Mouse (Mus musculus) fibroblast of lung, adult 2 months (primary cell): ENCODE measurements at regions not wholly inside any gene's neighbourhood (a gene's known extent, or its start where the extent isn't known, plus 50 kb on each side); places are given as distances from the start of the nearest gene placed in this dataset.

Experiments
- DNase-seq: peaks from one replicate; pipeline ENCODE4 v3.0.0-alpha.2; 2011; ENCODE audit warnings: low read depth

DNA sequence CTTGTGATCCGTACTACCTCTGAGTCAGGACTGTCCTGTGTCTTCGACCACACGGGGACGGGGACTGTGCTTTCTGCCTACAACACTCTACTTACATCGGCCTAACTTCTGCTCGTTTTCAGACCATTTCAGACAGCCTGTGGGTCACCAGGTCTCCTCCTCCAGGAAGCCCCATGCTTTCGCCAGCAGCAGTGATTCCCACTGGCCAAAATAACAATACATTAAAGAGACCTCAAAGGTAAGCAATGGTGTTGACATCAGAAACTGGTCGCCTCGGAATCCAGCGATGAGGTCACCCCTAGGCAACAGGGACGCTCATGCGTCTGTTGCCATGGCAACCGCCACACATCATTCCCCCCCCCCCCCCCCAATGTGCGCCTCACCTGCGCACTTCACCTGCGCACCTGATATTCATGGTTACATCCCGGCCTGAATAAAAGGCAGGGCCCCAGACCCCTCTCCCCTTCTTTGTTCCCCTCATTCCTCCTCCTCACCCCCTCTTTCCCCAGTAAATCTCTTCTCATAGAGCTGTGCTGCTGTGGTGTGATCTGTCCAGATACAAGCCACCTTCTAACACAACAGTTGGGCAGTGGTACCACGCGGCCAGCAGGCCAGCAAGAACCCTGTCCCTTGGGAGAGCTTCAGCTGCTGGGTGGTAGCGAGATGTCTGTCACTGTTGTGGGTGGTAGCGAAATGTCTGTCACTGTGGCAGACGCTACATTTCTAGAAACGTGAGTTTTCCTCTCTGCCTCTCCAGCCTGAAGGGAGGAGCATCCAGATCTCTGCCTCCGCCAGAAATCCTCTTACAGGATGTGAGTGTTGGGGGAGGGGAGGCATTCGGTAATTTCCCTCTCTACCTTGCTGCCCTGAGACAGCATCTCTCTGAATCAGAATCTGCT is 145.0 kb downstream of the Setd4 start:
- no peak for DNase-seq

- no peak for DNase-seq
Observed at GRCm38 (mm10) chr16:93458011-93458585, 145.8 kb downstream of the Setd4 start.

DNA sequence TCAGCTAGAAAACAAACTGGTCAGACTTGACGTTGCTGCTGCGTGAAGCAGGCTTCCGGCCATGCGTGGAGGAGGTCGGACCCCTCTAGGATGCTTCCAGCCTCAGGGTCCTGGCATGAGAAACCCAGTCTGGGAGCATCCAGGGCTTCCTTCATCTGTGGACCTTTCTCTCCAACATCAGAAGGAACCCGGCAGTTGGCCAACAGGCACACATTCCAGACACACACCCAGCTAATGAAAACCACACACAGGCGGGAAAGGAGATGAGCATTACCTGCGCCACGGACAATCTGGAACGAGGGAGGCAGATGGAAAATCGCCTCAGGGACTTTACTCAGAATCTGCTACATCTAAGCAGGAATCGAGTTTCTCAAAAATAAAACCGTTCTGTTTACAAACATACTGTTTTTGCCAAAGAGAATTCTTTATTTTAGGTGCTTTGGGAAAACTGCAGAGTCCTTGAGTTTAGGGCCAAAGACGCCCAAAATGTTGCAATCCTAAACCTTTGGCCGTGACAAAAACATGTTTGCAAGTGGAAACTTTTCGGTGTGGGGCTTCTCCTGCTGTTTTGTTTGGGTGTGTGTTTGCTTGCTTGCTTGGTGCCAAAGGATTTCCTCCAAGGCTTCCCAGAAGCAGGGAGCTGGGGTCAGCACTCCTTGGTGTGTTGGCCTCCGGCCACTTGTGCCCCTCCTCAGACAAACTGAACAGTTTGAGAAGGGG is 147.0 kb downstream of the Setd4 start:
- peak; percentile 79 for DNase-seq

DNA sequence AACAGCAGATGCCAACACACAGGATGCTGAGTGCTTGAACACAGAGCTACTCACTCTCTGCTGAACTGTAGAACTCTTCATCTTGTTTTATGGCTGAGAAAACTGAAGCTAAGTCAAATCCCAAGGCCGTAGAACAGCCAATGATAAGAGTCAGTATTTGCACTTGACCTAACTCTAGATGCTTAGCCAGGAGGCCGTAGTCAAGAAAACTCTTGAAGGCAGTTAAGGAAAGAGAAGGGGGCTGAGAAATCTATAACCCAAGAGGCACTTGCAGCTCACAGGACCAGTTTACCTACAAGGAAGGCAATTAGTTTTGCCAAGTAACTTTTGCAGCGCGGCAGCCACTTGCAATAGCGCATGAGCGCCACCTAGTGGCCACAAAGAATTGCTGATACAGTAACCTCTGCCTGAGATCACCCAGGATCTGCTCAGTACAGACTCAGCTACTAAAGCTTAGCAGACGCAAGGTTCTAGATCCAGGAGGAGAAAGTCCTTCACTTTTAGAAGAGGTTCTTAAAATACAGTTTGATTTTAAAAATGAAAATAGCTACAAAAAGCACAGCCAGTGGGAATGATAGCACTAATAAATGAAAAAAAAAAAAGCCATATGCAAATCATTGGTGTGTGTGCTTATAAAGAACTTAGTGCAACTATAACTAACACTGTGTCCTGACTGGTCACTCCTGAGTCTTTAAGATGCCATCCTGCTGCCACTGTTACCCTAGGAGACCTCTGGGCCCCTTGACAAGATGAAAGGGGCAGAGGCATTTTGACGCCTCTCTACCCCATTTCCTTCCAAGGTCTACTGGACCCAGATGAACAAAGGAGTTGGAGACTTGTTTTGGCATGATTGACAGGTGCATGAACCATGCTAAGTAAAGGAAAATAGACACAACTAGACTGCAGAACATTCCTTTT is 149.5 kb downstream of the Setd4 start:
- DNase-seq: peak; percentile 78

DNA sequence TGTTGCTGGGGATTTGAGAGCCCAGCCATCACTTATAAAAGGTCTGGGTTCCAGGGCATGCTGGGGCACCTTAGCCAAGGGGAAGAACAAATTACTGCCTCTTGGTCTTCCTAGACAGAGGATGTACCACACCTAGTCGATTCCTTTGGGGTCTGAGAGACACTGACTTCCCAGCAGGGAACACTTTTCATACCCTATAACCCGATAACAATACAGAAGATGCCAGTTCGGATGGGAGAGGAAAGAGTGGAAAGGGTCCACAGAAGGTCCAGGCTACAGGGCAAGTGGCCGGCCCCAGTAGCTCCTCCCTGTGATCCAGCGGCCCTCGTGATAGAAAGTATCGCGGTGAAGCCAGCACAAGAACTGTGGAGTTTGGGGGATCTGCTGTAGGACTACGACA is 150.8 kb downstream of the Setd4 start:
- no peak for DNase-seq

DNA sequence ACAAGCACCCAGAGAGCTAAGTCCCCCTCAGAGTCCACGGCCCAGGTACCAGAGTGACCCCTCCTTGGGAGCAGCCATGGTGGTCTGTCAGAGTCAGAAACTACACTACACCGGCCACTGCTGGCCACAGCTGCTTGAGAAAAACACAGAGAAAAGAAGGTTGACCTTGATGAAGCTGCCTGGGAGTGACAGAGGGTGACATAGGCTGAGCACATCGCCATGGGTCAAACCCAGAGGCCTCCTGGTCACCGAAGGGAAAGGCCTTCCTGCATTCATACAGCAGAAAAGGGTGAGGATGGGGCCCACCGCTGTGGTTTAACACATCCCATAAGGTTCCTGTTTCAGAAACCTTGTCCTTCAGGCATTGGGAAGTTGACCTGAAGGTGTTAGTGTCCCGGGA is 153.0 kb downstream of the Setd4 start:
- no peak for DNase-seq

DNA sequence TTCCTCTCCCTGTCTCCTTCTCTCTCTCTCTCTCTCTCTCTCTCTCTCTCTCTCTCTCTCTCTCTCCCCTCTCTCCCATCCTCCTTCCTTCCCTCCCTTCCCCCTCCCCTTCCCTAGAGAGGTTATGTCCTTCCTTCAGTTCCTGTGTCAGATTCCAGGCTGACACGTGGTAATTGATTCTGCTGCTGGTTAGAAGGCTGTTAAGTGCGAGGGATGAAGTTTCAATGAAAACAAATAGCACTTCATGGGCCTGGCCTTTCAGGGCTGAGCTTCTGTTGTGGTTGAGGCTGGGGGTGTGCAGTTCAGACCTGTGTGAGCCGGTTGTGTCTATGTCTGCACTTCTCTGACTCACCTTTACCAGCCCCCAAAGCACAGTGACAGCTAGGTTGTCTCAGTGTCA is 153.9 kb downstream of the Setd4 start:
- DNase-seq: no peak

- DNase-seq: no peak
Observed at GRCm38 (mm10) chr16:93448124-93448523, 155.7 kb downstream of the Setd4 start.

DNA sequence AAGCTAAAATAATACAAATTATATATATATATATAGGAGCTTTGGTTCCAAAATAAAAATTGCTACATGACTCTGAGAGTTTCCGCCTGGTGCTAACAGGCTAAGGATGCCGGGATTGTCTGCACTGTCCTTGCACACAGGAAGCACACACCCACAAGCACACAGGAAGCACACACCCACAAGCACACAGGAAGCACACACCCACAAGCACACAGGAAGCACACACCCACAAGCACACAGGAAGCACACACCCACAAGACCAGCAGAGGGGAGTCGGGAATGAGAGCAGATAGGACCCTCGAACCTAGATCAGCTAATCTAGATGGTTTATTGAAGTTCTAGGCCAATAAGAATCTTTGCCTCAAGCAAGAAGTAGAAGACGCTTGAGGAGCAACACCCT is 156.9 kb downstream of the Setd4 start:
- DNase-seq: no peak

DNA sequence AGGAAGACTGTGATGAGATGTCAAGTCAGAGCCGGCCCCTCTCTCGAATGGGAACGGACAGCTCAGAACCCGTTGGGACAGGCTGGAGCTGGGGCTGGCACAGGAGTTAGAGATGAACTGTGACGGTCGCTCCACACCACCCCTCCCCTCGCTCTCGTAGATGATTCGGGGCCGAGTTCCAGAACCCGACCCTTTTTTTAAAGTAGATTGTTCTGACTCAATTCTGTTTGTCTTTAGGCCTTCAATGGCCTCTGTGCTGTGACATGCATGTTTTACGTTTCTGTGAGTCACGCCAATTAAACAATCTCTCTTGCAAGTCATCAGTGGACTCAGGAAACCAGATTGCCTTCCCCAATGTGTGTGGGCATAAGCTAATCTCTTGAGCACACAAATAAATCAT is 157.7 kb downstream of the Setd4 start:
- no peak for DNase-seq

DNA sequence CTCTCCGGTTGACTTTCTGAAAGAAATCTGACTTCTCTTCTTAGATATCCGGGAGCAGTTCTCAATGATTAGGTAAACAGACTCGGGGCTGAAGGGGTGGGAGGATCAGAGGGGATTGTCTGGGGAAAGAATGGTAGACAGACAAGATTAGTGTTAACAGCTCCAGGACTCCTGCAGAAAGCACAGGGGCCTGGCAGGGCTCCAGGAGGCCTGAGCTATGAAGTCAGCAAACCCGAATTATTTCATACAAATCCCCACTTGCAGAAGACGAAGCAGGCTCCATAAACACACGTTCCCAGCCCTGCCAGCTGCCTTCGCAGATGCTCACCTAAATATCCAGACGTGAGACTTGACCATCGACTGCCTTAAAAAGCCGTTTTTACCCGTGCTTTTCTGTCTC is 161.0 kb downstream of the Setd4 start:
- no peak for DNase-seq

DNA sequence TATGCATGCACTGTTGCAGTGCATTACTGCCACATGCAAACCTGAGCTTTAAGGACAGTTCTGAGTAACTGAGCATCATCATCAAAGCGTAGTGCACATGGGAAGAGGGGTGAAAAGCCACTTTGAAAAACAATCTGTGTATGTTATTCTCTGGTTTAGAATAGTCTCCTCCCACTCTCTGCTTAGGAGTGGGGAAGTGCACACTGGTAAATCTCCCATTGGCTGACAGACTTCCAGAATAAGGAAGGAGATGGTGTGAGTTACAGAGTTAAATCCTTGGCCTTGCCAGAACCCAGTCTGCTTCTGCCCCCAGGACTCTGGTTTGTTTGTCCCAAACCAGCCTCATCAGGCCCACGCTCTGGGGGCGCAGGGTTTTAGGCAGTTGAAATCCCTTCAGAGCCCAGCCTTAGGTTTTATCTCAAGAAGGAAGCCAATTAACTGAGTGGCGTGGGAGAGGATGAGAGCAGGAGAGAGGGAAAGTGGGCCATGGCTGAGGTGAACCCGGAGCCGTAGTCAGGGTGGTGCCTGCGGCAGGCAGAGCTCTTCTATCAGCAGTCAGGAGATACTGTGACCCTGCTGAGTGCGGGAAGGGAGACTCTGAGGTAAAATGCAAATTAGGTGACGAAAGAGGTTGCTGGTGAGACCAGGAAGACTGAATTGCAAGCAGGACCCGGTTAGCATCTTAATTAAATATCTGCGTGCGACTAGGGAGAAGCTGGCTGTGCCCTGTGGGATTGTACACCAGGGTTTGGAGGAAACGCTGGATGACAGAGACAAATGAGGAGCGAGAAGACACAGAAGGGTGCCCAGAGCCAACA is 166.0 kb downstream of the Setd4 start:
- DNase-seq: no peak

DNA sequence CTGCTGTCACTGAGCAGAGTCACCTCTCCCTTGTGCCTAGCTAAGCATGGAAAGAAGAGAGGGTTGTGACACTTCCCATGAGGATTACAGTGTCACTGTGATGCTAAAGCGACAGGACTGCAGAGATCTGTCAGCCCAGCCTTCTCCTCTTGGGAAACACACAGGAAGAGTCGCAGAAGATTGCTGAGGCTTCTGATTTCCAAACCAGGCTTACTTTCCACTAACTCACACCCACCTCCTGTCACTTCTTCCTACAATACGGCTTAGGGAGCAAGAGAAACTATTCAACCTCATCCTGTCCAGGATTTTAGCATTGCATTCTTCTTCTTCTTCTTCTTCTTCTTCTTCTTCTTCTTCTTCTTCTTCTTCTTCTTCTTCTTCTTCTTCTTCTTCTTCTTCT is 167.1 kb downstream of the Setd4 start:
- no peak for DNase-seq

DNA sequence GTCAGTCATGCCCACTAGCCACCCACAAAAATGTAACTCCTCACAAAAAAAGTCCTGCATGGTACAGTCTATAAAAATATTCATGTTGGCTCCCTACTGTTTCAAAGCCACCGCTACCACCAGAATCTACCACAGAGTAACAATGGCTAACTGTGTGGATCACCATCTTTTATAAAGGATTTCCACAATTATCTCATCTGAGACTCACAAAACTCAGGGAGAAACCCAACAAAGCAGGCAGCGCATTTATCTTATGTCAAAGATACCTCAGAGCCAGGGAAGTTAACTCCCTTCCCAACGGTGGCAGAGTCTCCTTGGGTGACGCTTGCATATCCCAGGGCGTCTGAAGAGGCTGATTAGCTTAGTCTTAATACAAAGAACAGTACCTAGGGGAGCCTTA is 172.5 kb downstream of the Setd4 start:
- no peak for DNase-seq

- no peak for DNase-seq
Observed at GRCm38 (mm10) chr16:93429324-93429781, 174.5 kb downstream of the Setd4 start.

- no peak for DNase-seq
Observed at GRCm38 (mm10) chr16:93427264-93427663, 176.6 kb downstream of the Setd4 start.

GRCm38 (mm10) chr16:93425731-93426130 is 178.1 kb downstream of the Setd4 start:
- peak; percentile 67 for DNase-seq

DNA sequence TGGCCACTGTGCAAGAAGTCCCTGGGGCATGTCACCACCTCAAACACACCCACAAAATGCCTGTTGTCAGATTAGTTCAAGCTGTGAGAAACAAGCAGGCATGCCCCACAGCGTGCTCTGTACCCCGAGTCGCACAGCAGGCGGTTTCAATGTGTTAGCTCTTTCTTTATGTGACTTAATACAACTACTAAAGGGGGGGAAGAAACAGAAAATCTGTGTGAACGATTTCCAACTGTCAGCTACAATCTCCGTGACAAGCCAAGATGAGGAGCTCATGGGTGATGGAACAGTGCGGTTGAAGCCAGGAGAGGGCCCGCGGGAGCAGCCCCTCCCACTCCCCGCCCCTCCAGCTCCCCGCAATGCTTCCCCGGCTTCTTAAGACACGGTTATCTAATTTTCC is 180.7 kb downstream of the Setd4 start:
- no peak for DNase-seq

DNA sequence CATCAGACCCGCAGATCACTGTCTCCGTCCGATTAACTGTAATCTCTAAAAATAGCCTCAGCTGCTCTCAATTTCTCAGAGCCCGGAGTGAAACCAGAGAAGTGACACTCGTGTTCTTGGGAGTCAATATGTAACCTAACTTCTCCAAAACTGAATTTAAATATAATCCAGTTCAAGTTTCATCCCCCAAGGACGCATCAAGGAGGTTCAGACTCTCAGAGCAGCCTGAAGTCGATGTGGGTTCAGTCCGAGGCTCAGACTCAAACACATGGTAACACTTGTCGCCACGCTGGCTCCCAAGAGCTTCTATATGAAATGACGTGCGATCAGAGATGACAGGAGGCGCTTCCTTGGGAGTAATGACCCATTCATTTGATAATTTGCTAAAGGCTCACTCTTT is 181.6 kb downstream of the Setd4 start:
- no peak for DNase-seq

GRCm38 (mm10) chr16:93418246-93418645 is 185.6 kb downstream of the Setd4 start:
- no peak for DNase-seq

DNA sequence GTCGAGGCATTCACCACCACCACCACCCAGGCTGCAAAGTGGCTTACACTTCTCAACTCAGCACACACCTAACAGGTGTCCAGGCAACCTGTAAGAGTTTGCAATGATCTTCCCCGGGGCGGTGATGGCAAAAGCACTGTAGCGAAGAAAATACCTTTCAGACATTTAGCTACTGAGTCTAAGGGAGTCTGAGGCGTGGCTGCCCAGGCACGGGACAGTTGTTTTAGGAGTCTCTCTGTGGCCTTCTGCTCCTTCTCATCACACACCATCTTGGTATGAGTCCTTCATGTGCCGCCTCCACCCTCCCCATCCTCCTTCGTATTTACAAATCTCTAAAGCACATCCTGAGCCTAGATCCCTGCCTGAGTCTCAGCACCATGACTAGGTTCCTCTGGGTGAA is 186.0 kb downstream of the Setd4 start:
- DNase-seq: no peak
